Mouse (Mus musculus) Patski (cell line): ENCODE data around the gene Raly. TPM values are rescaled to one million over a fixed set of nuclear protein-coding genes. Genes with fewer than 3 reads are reported as not detected.
"Not testable (repeated sequence)": the region's sequence is repeated elsewhere in the genome, so short reads cannot be mapped to it uniquely, and the experiment has no call there.

ENCODE experiments used
- ATAC-seq: fragments of 100-300 bp; one replicate; pipeline ENCODE4 v1.8.0; 2021
- CTCF ChIA-PET: fragments of 350-600 bp; sonication (Branson Sonifier 250); formaldehyde crosslinking; loops from one replicate; lab custom pipeline; 2022; ENCODE audit warnings: inconsistent platforms; lab: Charles Lee
- POLR2A ChIA-PET: fragments of 350-600 bp; sonication (Branson Sonifier 250); formaldehyde crosslinking; loops from one replicate; lab custom pipeline; 2022; ENCODE audit warnings: antibody characterized with exemption, inconsistent platforms; lab: Charles Lee
- DNase-seq: peaks from one replicate; pipeline ENCODE4 v3.0.0-alpha.2; 2011; ENCODE audit warnings: low read depth, low spot score
- H3K27me3 ChIP-seq: fragments of 371-371 bp; one replicate; pipeline ENCODE4 v1.5.1; 2021
- CTCF ChIP-seq: fragments of 100-300 bp; IDR thresholded peaks from one replicate; pipeline ENCODE4 v1.5.1; 2021
- in situ Hi-C: fragments of 300-500 bp; cut with MboI; formaldehyde crosslinking; loops from 3 replicates; pipeline ENCODE4 v1.11.1; 2018; ENCODE audit warnings: low pct_unique_long_range_greater_than_20kb, mixed read lengths
- polyA plus RNA-seq: library from polyadenylated mRNA; unstranded; gene quantifications from one replicate; pipeline ENCODE4 v1.2.3, GENCODE M21; 2021

Gene Raly
- polyA plus RNA-seq, 1 experiment from 2014 or later, result 237 TPM

DNA sequence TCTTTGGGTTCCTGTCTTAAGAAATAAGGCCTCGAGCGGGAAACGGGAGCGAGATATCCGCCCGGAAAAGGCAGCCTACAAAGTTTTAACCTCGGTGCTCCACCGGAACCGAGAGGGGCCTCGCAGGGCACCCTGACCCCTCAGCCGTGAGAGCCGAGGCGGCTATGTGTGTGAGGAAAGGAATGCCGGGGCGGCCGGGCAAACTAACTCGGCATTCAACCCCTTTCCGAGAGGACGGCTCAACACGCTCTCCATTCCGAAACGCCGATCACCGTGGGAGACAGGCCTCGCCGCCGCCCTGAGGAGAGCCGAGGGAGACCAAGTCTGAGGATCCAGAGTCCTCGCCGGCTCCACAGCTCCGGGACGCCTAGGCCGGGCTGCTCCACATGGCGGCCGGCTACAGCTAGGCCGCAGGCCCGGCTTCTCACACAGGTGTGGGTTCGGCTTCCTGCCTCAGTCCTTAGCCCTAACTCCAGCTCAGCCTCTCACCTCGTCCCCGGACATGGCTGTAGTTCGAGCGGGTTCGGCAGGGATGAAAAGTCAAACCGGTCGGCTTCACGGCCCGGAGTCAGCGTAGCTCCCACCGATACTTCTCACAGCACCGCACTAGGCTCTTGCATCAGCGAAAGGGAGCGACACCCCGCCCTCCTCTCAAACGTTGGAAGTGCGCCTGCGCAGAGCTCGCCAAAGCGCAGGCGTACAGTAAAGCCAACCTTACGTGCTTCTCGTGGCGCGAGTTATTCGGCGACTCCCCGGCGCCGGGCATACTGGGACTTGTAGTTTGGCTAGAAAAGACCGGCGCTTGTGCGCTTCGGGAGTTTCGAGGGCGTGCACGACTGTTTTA lies 101.5 kb downstream of the Raly start, which contains the start of gene Eif2s2:
Eif2s2 (minus strand) TSS at position 735 of the 844 bp plus-strand sequence.
- peak; percentile 81 for DNase-seq
- peak; percentile 88 for ATAC-seq
- ChIA-PET POLR2A (interaction anchor here (0.5 kb wide), 1 partner anchor 151 kb away, joined by 4 read pairs; no protein-coding TSS in a partner anchor), CTCF (interaction anchor here (1.7 kb wide), 1 partner anchor 241 kb away, joined by 3 read pairs; the partner anchor contains the start of gene Itch)
- TF ChIP-seq CTCF, result no peak
- in situ Hi-C loops, result no loop called here
- H3K27me3 ChIP-seq, result peaks cover 5% of the 10 kb centered on the region

DNA sequence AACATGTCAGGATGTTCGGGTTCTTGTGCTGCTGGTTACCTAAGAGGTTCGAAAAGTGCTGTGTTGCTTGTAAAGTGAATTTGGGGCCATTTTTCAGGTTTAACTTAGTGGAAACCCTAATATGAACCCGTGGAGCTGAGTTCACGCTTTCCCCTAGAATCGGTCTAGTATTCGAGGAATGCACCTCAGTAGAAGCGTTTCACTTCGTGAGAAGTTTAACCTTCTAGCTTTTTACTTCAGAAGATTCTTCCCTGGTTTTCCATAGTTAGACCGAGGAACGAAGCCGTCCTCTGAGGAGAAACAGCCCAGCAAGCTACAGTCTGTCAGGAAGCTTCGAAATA lies 102.1 kb downstream of the Raly start:
- H3K27me3 ChIP-seq, result peaks cover 8% of the 10 kb centered on the region
- in situ Hi-C loops, result no loop called here
- POLR2A ChIA-PET, result no interaction called here
- no peak for TF ChIP-seq CTCF
- ATAC-seq (peak; percentile 25), DNase-seq (peak; percentile 24)
- CTCF ChIA-PET, result interaction anchor here (1.7 kb wide), 1 partner anchor 240 kb away, joined by 3 read pairs; the partner anchor contains the start of gene Itch

DNA sequence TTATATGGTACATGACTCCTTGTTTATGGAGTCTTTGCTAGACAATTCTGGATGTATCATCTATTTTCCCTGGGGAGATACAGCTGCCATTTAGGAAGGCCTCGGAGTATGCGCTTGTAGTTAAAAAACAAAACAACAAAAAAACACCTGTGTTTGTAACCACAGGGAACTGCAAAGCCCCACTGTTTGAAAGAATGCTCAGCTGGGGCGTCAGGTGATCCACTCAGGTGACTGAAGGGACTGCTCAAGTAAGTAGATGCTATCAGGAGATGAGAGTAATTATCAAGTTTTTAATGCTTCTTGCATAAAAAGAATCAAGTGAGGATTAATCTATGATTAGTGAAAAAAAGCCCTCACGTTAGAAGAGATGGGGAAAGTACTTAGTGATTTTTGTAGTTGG lies 102.7 kb downstream of the Raly start:
- no peak for ATAC-seq

DNA sequence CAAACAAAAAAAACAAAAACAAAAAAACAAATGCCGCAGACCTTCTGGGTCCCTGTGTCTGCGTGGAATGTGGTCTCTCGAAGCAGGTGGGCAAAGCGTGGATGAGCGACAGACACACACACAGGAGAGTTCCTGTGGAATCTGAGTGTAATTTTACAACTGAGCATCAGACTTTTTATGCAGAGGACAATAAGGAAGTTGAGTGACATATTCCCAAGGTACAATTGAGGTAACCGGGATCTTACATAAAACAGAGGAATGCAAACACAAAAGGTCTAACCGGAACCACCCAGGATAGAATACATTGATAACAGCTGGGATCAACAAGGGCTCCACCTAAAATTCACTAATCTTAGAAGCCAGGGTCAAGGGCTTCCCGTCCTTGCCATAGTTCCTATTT lies 108.1 kb downstream of the Raly start:
- POLR2A ChIA-PET, CTCF ChIA-PET, ATAC-seq, in situ Hi-C loops, H3K27me3 ChIP-seq, DNase-seq: not testable (repeated sequence)

More for the DNA sequence above, 102.7 kb downstream of the Raly start:
- ChIA-PET CTCF (interaction anchor here (1.7 kb wide), 1 partner anchor 240 kb away, joined by 3 read pairs; the partner anchor contains the start of gene Itch), POLR2A (no interaction called here)
- DNase-seq, result no peak
- in situ Hi-C loops, result no loop called here
- no peak for TF ChIP-seq CTCF
- peaks cover 8% of the 10 kb centered on the region for H3K27me3 ChIP-seq

DNA sequence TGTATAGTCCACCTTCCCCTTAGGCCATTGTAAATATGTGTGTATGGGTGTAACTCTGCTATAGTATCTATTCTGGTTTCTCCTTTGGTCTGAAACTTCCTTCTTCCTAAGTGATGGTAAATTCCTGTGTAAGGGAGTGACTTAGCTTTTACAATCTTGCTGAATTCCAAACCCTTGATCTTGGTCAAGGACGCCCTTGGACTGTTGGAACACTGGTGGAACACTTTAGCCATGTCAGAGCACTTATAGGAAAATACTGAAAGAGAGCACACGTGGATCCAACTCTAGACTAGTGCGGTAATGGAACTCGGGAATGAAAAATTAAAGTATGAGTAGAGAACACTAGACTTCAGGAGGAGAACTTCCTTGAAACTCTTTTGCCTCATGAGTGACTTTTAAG lies 108.5 kb downstream of the Raly start:
- H3K27me3 ChIP-seq, DNase-seq, POLR2A ChIA-PET, CTCF ChIA-PET, in situ Hi-C loops, ATAC-seq: not testable (repeated sequence)

DNA sequence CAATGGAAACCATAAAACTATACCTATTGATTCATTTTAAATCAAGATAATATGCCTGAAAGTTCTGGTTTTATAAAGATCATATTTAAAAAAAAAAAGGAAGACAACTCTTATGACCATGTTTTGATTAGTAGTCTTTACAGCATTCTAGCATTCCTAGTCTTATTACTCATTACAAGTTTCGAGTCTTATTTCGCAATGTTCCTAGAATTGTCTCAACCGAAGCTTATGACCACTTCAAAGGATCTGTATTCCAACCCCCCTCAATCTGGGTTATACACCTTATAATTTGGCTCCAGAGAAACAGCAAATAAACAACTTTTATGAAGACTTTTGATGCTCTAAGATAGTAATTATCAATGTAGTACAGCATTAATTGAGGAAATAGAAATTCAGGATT lies 111.2 kb downstream of the Raly start:
- in situ Hi-C loops, result loop anchor here (5.0 kb wide), 1 partner anchor 145 kb away; no protein-coding TSS in a partner anchor

DNA sequence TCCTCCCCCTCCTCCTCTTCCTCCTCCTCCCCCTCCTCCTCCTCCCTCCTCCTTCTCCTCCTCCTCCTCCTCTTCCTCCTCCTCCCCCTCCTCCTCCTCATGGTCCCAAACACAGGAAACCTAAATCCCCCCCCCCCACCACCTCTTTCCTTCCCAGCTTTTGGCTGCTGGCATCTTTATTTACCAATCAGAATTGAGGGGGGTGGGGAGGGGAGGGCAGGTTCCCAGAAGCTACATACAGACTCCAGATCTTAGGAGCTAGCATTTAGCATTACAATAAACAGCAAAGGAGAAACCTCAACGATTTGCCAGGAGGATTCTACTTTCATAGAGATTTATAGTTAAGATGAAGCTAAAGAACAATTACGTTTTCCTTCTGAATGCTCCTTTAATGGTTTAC lies 114.9 kb downstream of the Raly start:
- DNase-seq, result no peak
- H3K27me3 ChIP-seq, result no peaks in the 10 kb centered on the region
- POLR2A ChIA-PET, result interaction anchor here (0.6 kb wide), 1 partner anchor 167 kb away, joined by 3 read pairs; no protein-coding TSS in a partner anchor
- no peak for ATAC-seq
- TF ChIP-seq CTCF, result no peak
- CTCF ChIA-PET, result no interaction called here
- in situ Hi-C loops, result no loop called here

More for the DNA sequence above, 111.2 kb downstream of the Raly start:
- no peak for TF ChIP-seq CTCF
- ChIA-PET CTCF (no interaction called here), POLR2A (no interaction called here)
- ATAC-seq, result no peak
- H3K27me3 ChIP-seq, result peaks cover 6% of the 10 kb centered on the region
- DNase-seq, result peak; percentile 39

DNA sequence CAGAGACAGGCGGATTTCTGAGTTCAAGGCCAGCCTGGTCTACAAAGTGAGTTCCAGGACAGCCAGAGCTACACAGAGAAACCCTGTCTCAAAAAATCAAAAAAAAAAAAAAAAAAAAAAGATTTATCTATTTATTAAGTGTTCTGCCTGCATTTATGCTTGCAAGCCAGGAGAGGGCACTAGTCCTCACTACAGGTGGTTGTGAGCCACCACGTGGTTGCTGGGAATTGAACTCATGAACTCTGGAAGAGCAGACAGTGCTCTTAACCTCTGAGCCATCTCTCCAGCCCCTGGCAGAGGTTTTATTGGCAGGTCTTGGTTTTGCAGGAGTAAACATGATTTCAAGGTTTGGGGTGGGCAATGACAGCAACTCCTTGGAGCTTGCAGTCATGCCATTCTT lies 117.3 kb downstream of the Raly start:
- CTCF ChIA-PET, POLR2A ChIA-PET, DNase-seq, ATAC-seq, H3K27me3 ChIP-seq, in situ Hi-C loops: not testable (repeated sequence)
- peak; percentile 19 for TF ChIP-seq CTCF

DNA sequence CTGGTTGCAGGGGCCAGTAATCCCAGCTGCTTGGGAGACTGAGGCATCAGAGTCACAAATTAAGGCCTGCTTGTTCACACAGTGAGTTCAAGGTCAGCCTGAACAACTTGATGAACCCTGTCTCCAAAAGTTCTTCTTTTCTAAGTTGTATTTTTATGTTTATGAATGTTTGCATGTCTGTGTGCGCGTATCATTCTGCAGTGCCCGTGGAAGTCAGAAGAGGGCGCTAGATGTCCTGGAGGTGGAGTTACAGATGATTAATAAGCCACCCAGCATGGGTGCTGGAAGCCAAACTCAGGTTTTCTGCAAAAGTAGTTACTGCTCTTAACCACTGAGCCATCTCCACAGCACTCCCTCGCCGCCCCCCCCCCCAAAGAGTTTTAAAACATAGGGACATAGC lies 118.9 kb downstream of the Raly start:
- ChIA-PET CTCF (interaction anchor here (1.0 kb wide), 1 partner anchor 16 kb away, joined by 4 read pairs; no protein-coding TSS in a partner anchor), POLR2A (no interaction called here)
- DNase-seq (no peak), ATAC-seq (no peak)
- TF ChIP-seq CTCF, result peak; percentile 41
- in situ Hi-C loops, result no loop called here
- H3K27me3 ChIP-seq, result no peaks in the 10 kb centered on the region

DNA sequence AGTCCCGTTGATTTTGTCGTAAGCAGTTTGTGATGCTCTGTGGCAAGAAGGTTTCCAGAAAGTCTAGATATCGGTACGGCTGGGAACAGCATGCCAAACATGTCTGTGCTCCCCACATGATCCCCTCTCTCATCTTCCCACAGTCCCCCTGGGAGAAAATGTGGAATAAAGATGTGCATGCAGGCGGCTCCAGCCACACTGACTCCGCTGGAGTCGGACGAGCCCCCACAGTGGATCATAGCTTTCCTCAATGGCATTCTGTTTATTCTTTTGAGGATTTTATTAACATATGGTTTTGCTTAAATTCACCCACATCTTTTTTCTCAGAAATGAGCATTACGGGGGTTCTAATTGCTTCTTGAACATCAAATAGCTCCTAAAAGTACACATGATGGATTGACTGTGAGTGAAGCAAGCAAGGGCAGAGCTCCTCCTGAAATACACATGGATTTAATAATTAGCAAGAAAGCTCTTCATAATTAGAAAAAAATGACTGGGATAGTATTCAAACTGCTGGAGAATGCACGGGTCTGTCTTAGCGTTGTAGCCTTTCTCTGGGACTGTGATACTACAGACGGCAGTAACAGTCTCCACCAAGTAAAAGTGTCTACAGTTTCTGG lies 125.1 kb downstream of the Raly start:
- no peak for ATAC-seq
- DNase-seq, result no peak
- no peak for TF ChIP-seq CTCF
- H3K27me3 ChIP-seq, result peaks cover 4% of the 10 kb centered on the region
- ChIA-PET POLR2A (no interaction called here), CTCF (interaction anchor here (0.9 to 1.5 kb wide), 4 partner anchors 9 to 24 kb away, joined by 3 to 5 read pairs (median 3); no protein-coding TSS in a partner anchor)
- in situ Hi-C loops, result loop anchor here (5.0 kb wide), 1 partner anchor 56 kb away; no protein-coding TSS in a partner anchor
